Mouse (Mus musculus) ES-Bruce4 (cell line): ENCODE results near the gene Dact2.

Source experiments
- CTCF ChIP-seq: IDR thresholded peaks from one replicate; pipeline ENCODE4 v1.8.1; 2011; ENCODE audit warnings: low read depth, low read length
- EP300 ChIP-seq: IDR thresholded peaks from 2 replicates; pipeline ENCODE4 v1.6.1; 2011; ENCODE audit warnings: low read depth, low read length; ENCODE audit not compliant: insufficient read depth
- POLR2A ChIP-seq: IDR thresholded peaks from one replicate; pipeline ENCODE4 v1.8.1; 2011; ENCODE audit warnings: low read length; ENCODE audit not compliant: insufficient read depth

DNA sequence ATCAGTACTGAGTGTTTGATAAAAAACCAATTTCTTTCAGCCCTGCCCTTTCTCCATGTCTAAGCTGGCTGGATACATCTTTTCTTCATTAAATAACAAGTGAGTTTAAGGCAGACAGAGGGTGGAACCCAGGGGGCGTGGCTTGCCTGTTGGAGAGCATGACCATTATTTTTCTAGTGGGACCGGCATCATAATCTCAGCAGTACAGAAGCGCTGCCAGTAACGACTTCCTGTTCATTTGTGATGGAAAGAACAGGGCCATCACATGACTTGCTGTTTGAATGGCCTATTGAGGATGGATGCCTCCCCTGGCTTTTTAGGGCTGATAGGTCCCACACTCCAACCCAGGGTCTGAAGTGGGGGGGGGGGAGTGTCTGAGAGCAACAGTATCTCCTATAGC is 4.5 kb downstream of the Dact2 start:
- TF ChIP-seq EP300: 0 out of 2 replicates have a peak, but pooled peaks have one; percentile 44
- TF ChIP-seq CTCF: no peak
- no peak for TF ChIP-seq POLR2A
